ENCODE assay signal across 8 mouse cellular contexts in genomic region chr5:36869578-36870236, GRCm38 (mm10). TPM values are rescaled to one million over a fixed set of nuclear protein-coding genes. Genes with fewer than 3 reads are reported as not detected.
DNase-seq lines count a peak whose midpoint lies in the region; ATAC-seq lines count a peak whose summit lies in the region.

No protein-coding gene starts in this region.

- H3K27ac ChIP-seq in heart, embryonic 13.5 days (replicated peaks): no peak overlapping the region
- no peak overlapping the region for H3K27ac ChIP-seq in embryonic facial prominence, embryonic 15.5 days (replicated peaks)

- ATAC-seq in heart, embryonic 13.5 days (ENCODE audit: extremely low read depth, insufficient number of reproducible peaks, low FRiP score, low TSS enrichment): no peak
- ATAC-seq in embryonic facial prominence, embryonic 15.5 days (ENCODE audit: insufficient number of reproducible peaks, low FRiP score, low TSS enrichment, low read depth): no peak

- no peaks in the 10 kb centered on the region for H3K9me3 ChIP-seq in heart, embryonic 13.5 days
- no peaks in the 10 kb centered on the region for H3K9me3 ChIP-seq in embryonic facial prominence, embryonic 15.5 days (replicated peaks)

- no peak for DNase-seq in heart, adult 18-20 months
- DNase-seq in ZHBTc4 (ENCODE audit: low read depth, low spot score) (peak; percentile 66), adipocyte (ENCODE audit: low spot score) (no peak)
- peak; percentile 69 for DNase-seq in layer of hippocampus, adult 9-11 months
- DNase-seq in neural tube, embryonic 10.5 days (ENCODE audit: extremely low spot score, low spot score): peak; percentile 54
- no peak for DNase-seq in gastrocnemius, postnatal 10 days

- H3K9ac ChIP-seq in heart, embryonic 13.5 days: no peak overlapping the region
- H3K9ac ChIP-seq in embryonic facial prominence, embryonic 15.5 days: no peak overlapping the region

- H3K4me1 ChIP-seq in heart, embryonic 13.5 days: peaks cover 22% of the 10 kb centered on the region
- peaks cover 23% of the 10 kb centered on the region for H3K4me1 ChIP-seq in embryonic facial prominence, embryonic 15.5 days

- 1% methylated on average over 56 of the region's 56 CpGs for WGBS in heart, embryonic 13.5 days
- under 1% methylated on average over 56 of the region's 56 CpGs for WGBS in embryonic facial prominence, embryonic 15.5 days

- peak overlapping the region; percentile 54 for H3K4me3 ChIP-seq in heart, embryonic 13.5 days
- peak overlapping the region; percentile 43 for H3K4me3 ChIP-seq in embryonic facial prominence, embryonic 15.5 days (replicated peaks)

- peak overlapping the region; percentile 85 for H3K4me2 ChIP-seq in heart, embryonic 13.5 days
- H3K4me2 ChIP-seq in embryonic facial prominence, embryonic 15.5 days (replicated peaks): peak overlapping the region; percentile 85

- H3K36me3 ChIP-seq in heart, embryonic 13.5 days: no peaks in the 10 kb centered on the region
- H3K36me3 ChIP-seq in embryonic facial prominence, embryonic 15.5 days: no peaks in the 10 kb centered on the region

- peaks cover 100% of the 10 kb centered on the region for H3K27me3 ChIP-seq in heart, embryonic 13.5 days (replicated peaks)
- peaks cover 93% of the 10 kb centered on the region for H3K27me3 ChIP-seq in embryonic facial prominence, embryonic 15.5 days

RNA-seq across cellular contexts. Expression of gene Ppp2r2c, which starts 1.4 kb away (rescaled TPM):
- 0.09 TPM in 2 replicates for polyA plus RNA-seq in heart, embryonic 13.5 days (2015; fragmentation: Nextera tagmentation; extraction: Ambion mirVana)
- total RNA-seq in heart, adult 18-20 months (2021): 1 to 10 TPM; 4.7 to 4.9 TPM
- 0.92 and 1.0 TPM in 2 replicates for polyA plus RNA-seq in embryonic facial prominence, embryonic 15.5 days (2015; fragmentation: Nextera tagmentation; extraction: Ambion mirVana)
- total RNA-seq in gastrocnemius, postnatal 10 days (2021): 1 to 10 TPM; 1.2 TPM

RNA-seq across cellular contexts. Expression of gene Man2b2, which starts 39.3 kb away (rescaled TPM):
- 17.0 and 17.2 TPM in 2 replicates for polyA plus RNA-seq in heart, embryonic 13.5 days (2015; fragmentation: Nextera tagmentation; extraction: Ambion mirVana)
- 10 to 100 TPM; 24.6 to 27.4 TPM for total RNA-seq in heart, adult 18-20 months (2021)
- polyA plus RNA-seq in embryonic facial prominence, embryonic 15.5 days (2015; fragmentation: Nextera tagmentation; extraction: Ambion mirVana): 22.1 and 24.9 TPM in 2 replicates
- 10 to 100 TPM; 12.1 to 15.1 TPM for total RNA-seq in gastrocnemius, postnatal 10 days (2021)

Comparison
In these comparisons a context has a peak if more than half of its experiments do, and no peak if none do; other contexts are left out.
1. DNase-seq: peak in ZHBTc4 (single experiment), layer of hippocampus, adult 9-11 months (single experiment) and neural tube, embryonic 10.5 days (single experiment); none in heart, adult 18-20 months (0 of 2), adipocyte (single experiment) and gastrocnemius, postnatal 10 days (single experiment).